Mouse (Mus musculus): ENCODE measurements at regions not wholly inside any gene's neighbourhood (a gene's known extent, or its start where the extent isn't known, plus 50 kb on each side); places are given as distances from the start of the nearest gene placed in this dataset.

GRCm38 (mm10) chr16:77180990-77181389 is 167.5 kb downstream of the Usp25 start:
- TF ChIP-seq POLR2A (IDR thresholded peaks at IDR 0.05; ENCODE audit: insufficient read depth, low read depth, low read length) (no peak), CTCF (IDR thresholded peaks at IDR 0.05) (no peak)
